Mouse (Mus musculus) left cerebral cortex, postnatal 25 days (tissue): ENCODE data around the gene Plekha4. TPM values are rescaled to one million over a fixed set of nuclear protein-coding genes. Genes with fewer than 3 reads are reported as not detected.
A peak's percentile ranks its signal among the peaks of the same experiment; 100 is the strongest.
"Not testable (repeated sequence)": the region's sequence is repeated elsewhere in the genome, so short reads cannot be mapped to it uniquely, and the experiment has no call there.

Source experiments
- DNase-seq, 2 experiments: peaks; one replicate each; pipeline ENCODE4 v3.0.0; 2022; ENCODE audit warnings: low spot score in 2 of 2, mixed read lengths in 1 of 2
- intact Hi-C: fragments of 180-260 bp; cut with DNase I; formaldehyde crosslinking; loops from one replicate; pipeline ENCODE4 v1.15.1; 2025
- total RNA-seq, 2 experiments: library from RNA; stranded (reverse); gene quantifications; 2 replicates each; pipeline ENCODE4 v1.2.3; 2021

The Plekha4 gene
- 1 to 10 TPM; 1.2 to 2.7 TPM for total RNA-seq

- peak; percentile 94 to 95 for DNase-seq
- intact Hi-C loops: no loop called here
Observed at GRCm38 (mm10) chr7:45525809-45526473, at the start of gene Plekha4, which contains the start of gene Ppp1r15a. Gene Plekha4 (plus strand): TSS chr7:45526330. Gene Ppp1r15a (minus strand): TSS chr7:45526268.

GRCm38 (mm10) chr7:45476453-45476852 lies 49.7 kb upstream of the Plekha4 start:
- intact Hi-C loops: loop anchor here (2.0 to 5.0 kb wide), 2 partner anchors 46 to 84 kb away; no protein-coding TSS in a partner anchor
- no peak for DNase-seq

- peak; percentile 64 to 79 for DNase-seq
- intact Hi-C loops: loop anchor here (2.0 to 5.0 kb wide), 2 partner anchors 45 to 84 kb away; no protein-coding TSS in a partner anchor
Observed at GRCm38 (mm10) chr7:45477003-45477402, 49.1 kb upstream of the Plekha4 start.

- intact Hi-C loops: loop anchor here (5.0 kb wide), 1 partner anchor 44 kb away; no protein-coding TSS in a partner anchor
Observed at GRCm38 (mm10) chr7:45478774-45479173, 47.4 kb upstream of the Plekha4 start.

GRCm38 (mm10) chr7:45480310-45480709 lies 45.8 kb upstream of the Plekha4 start:
- DNase-seq, intact Hi-C loops: not testable (repeated sequence)

More at GRCm38 (mm10) chr7:45478774-45479173, 47.4 kb upstream of the Plekha4 start:
- no peak for DNase-seq

- peak; percentile 58 to 79 for DNase-seq
- intact Hi-C loops: no loop called here
Observed at GRCm38 (mm10) chr7:45481374-45481927, 44.7 kb upstream of the Plekha4 start, which contains the start of gene Tulp2. Gene Tulp2 (plus strand): TSS chr7:45481877.

GRCm38 (mm10) chr7:45482166-45482565 lies 44.0 kb upstream of the Plekha4 start:
- intact Hi-C loops: no loop called here
- no peak for DNase-seq

- intact Hi-C loops, DNase-seq: not testable (repeated sequence)
Observed at GRCm38 (mm10) chr7:45484985-45485384, 41.1 kb upstream of the Plekha4 start.

- DNase-seq: no peak
- intact Hi-C loops: no loop called here
Observed at GRCm38 (mm10) chr7:45486158-45486557, 40.0 kb upstream of the Plekha4 start.

- no peak for DNase-seq
- intact Hi-C loops: no loop called here
Observed at GRCm38 (mm10) chr7:45486761-45487415, 39.2 kb upstream of the Plekha4 start, which contains the start of gene Gm45808. Gene Gm45808 (minus strand): TSS chr7:45486811.

- no peak for DNase-seq
- intact Hi-C loops: no loop called here
Observed at GRCm38 (mm10) chr7:45487861-45488292, 38.3 kb upstream of the Plekha4 start.

- intact Hi-C loops: no loop called here
- DNase-seq: peak; percentile 35 to 38
Observed at GRCm38 (mm10) chr7:45488293-45489204, 37.6 kb upstream of the Plekha4 start, which contains the start of gene Dhdh. Gene Dhdh (minus strand): TSS chr7:45488805.

GRCm38 (mm10) chr7:45489578-45489977 lies 36.6 kb upstream of the Plekha4 start:
- no peak for DNase-seq
- intact Hi-C loops: no loop called here

- peak; percentile 10 to 74 for DNase-seq
- intact Hi-C loops: no loop called here
Observed at GRCm38 (mm10) chr7:45490822-45491221, 35.3 kb upstream of the Plekha4 start.

- intact Hi-C loops: no loop called here
- DNase-seq: no peak
Observed at GRCm38 (mm10) chr7:45491264-45491663, 34.9 kb upstream of the Plekha4 start.

GRCm38 (mm10) chr7:45492225-45492844 lies 33.8 kb upstream of the Plekha4 start:
- no peak for DNase-seq
- intact Hi-C loops: loop anchor here (1.0 kb wide), 1 partner anchor 14 kb away; no protein-coding TSS in a partner anchor

- DNase-seq: no peak
- intact Hi-C loops: loop anchor here (1.0 kb wide), 1 partner anchor 13 kb away; no protein-coding TSS in a partner anchor
Observed at GRCm38 (mm10) chr7:45492951-45493350, 33.2 kb upstream of the Plekha4 start.

GRCm38 (mm10) chr7:45494548-45494947 lies 31.6 kb upstream of the Plekha4 start:
- intact Hi-C loops: no loop called here
- DNase-seq: no peak

- intact Hi-C loops: no loop called here
- DNase-seq: no peak
Observed at GRCm38 (mm10) chr7:45498427-45498826, 27.7 kb upstream of the Plekha4 start.
